Mouse (Mus musculus) forebrain, embryonic 16.5 days (tissue): ENCODE results near the gene Jmjd8. TPM values are rescaled to one million over a fixed set of nuclear protein-coding genes. Genes with fewer than 3 reads are reported as not detected.

Experiments
- ATAC-seq: fragments of 200-750 bp; cut with Nextera tagmentation; 2 replicates; pipeline ENCODE4 v1.8.0; 2017; ENCODE audit warnings: mild to moderate bottlenecking, moderate library complexity
- H3K27ac ChIP-seq: fragments of 300-500 bp; sonication (generic); 2 replicates; pipeline ENCODE4 v1.5.1; 2014; ENCODE audit warnings: low read length, control low read depth
- H3K27me3 ChIP-seq: fragments of 300-500 bp; sonication (generic); replicated peaks from 2 replicates; pipeline ENCODE4 v1.6.1; 2014; ENCODE audit warnings: low read length; ENCODE audit not compliant: control insufficient read depth, insufficient read depth
- H3K36me3 ChIP-seq: fragments of 300-500 bp; sonication (generic); 2 replicates; pipeline ENCODE4 v1.6.1; 2014; ENCODE audit not compliant: control insufficient read depth, insufficient read depth
- H3K4me1 ChIP-seq: fragments of 300-500 bp; sonication (generic); replicated peaks from 2 replicates; pipeline ENCODE4 v1.6.1; 2014; ENCODE audit warnings: low read length; ENCODE audit not compliant: control insufficient read depth, insufficient read depth
- H3K4me2 ChIP-seq: fragments of 300-500 bp; sonication (generic); 2 replicates; pipeline ENCODE4 v1.6.1; 2014; ENCODE audit warnings: mild to moderate bottlenecking, low read length, control low read depth
- H3K4me3 ChIP-seq: fragments of 300-500 bp; sonication (generic); replicated peaks from 2 replicates; pipeline ENCODE4 v1.5.1; 2014; ENCODE audit warnings: mild to moderate bottlenecking, low read length, control low read depth
- H3K9ac ChIP-seq: fragments of 300-500 bp; sonication (generic); replicated peaks from 2 replicates; pipeline ENCODE4 v1.6.1; 2014; ENCODE audit warnings: low read depth, low read length, control low read depth
- H3K9me3 ChIP-seq: fragments of 300-500 bp; sonication (generic); 2 replicates; pipeline ENCODE4 v1.6.1; 2016; ENCODE audit warnings: low read length; ENCODE audit not compliant: control insufficient read depth
- WGBS: fragments of 180-500 bp; shearing (Covaris S2); extraction: QIAGEN DNeasy Blood & Tissue Kit; methylation state at CpG from one replicate; pipeline ENCODE4 v1.1.7; 2014; 5-methylcytosine and 5-hydroxymethylcytosine counted together
- polyA plus RNA-seq: library from polyadenylated mRNA; unstranded; fragments of >200 nt; fragmentation: Nextera tagmentation; extraction: Ambion mirVana; gene quantifications from 2 replicates; pipeline ENCODE4 v1.2.1, GENCODE M21; 2015

Gene Jmjd8
- polyA plus RNA-seq, 1 experiment from 2014 or later: 73.9 TPM

DNA sequence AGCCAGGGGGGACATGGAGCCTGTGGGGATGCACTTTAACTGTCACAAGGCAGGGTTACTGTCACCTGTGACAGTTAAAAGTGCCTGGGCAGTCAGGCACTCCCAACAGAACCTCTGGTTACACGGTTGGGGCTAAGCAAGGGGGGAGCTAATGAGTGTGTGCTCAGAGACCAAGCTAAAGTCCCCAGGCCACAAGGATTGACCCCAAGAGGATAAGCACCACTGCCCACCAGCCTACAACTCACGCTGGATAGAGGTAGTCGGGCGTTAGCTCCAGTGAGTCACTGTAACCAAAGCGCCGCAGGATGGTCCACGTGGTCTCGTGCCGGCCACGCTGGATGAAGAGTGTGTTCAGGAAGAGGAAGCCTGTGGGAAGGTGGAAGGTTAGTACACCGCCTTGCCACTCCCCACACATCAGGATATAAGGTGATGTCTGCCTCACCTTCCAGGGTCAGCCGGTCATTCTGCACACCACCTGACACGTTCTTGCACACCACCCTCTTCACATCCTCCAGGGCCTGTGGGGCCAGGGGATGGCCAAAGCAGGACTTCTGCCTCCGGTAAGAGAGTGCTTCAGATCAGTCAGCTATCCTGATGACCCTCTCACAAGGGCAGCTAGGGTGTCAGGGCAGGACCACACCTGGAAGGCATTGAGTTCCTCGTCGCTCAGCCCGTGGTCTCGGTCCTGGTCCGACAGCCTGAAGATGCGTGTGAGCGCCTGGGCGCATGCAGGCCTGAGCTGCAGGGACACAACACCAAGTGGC lies 12.6 kb downstream of the Jmjd8 start, which contains the start of gene Gm20683:
Gene Gm20683, minus strand, starts transcription at position 647 of the 764 bp plus-strand sequence.
- ATAC-seq: no peak
- Histone ChIP-seq H3K36me3 (peaks cover 26% of the 10 kb centered on the region), H3K9me3 (no peaks in the 10 kb centered on the region), H3K27ac (no peak within 1 kb of the TSS), H3K4me1 (peaks cover 34% of the 10 kb centered on the region), H3K9ac (no peak within 1 kb of the TSS), H3K27me3 (no peaks in the 10 kb centered on the region), H3K4me3 (no peak within 1 kb of the TSS), H3K4me2 (no peak within 1 kb of the TSS)
- 93% methylated on average over 22 of the region's 22 CpGs for WGBS

DNA sequence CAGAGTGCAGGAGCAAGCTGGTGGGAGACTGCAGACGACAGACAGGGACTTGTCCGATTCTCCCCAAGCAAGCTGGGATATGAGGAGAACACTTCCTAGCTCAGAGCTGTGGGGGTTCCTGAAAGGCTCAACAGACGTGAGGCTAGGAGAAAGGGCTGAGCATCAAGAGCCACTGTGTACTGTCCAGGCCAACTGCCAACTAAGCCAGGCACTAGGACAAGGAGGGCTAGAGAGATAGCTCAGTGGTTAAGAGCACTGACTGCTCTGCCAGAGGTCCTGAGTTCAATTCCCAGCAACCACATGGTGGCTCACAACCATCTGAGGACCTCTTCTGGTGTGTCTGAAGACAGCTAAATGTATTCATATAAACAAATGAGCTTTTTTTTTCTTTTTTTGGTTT lies 13.8 kb downstream of the Jmjd8 start:
- no peak overlapping the region for H3K9ac ChIP-seq
- no peak overlapping the region for H3K27ac ChIP-seq
- peaks cover 25% of the 10 kb centered on the region for H3K4me1 ChIP-seq
- no peaks in the 10 kb centered on the region for H3K27me3 ChIP-seq
- no peak overlapping the region for H3K4me3 ChIP-seq
- no peak overlapping the region for H3K4me2 ChIP-seq
- 78% methylated on average over 3 of the region's 3 CpGs for WGBS
- no peak for ATAC-seq
- peaks cover 26% of the 10 kb centered on the region for H3K36me3 ChIP-seq
- H3K9me3 ChIP-seq: no peaks in the 10 kb centered on the region

DNA sequence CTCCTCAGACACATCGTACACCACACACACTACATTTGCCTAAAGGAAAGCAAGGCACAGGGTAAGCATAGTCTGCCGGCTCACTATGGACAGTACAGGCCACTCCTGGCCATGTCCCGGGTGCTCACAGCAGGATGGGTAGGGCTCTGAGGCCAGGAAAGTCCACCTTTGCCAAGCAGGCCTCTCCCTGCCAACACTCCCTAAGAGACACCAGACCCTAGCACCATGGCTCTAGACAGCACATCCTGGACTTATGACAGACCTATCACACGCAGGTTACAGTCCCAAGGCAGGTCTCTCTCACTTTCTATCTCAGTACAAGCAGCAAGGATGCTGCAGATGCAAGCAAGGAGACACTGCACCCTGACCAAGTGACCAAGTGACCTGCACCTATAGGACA lies 14.5 kb downstream of the Jmjd8 start:
- 91% methylated on average over 4 of the region's 4 CpGs for WGBS
- no peaks in the 10 kb centered on the region for H3K9me3 ChIP-seq

DNA sequence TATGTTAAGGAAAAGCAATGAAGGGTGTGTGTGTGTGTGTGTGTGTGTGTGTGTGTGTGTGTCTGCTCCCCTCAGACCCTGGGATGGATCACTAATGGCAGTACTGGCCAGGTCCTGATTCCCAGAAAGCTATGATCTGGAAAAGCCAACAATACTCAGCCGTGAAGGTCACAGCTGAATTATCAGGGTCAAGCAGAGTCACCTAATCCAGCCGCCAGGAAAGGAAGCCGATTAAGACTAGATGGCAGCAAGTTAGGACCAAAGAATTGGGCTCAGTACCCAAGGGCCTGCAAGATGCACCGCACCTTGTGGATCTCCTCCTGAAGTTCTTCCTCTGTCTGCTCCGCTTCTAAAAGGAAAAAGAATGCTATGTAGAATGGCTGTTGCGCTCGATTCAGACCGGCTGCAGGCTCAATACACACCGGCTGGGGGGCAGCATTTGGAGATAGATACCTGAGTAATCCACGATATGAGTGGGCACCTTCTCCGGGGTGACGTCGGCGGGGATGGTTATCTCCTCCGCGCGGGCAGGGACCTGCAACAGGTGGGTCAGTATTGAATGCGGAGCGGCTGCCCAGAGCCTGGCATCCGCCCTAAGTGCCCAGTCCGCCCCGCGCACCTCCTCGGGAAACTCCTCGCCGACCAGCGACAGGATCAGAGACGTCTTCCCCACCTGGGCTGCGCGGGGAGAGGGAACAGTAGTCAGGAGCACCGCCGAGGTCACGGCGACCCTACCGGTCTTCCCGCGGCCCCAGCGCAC lies 15.1 kb downstream of the Jmjd8 start:
- ATAC-seq: peak; percentile 8; the same call in 1 of the 2 replicates
- H3K36me3 ChIP-seq: peaks cover 26% of the 10 kb centered on the region
- peak overlapping the region; percentile 87 for H3K4me3 ChIP-seq
- peaks cover 16% of the 10 kb centered on the region for H3K4me1 ChIP-seq
- H3K9ac ChIP-seq: peak overlapping the region; percentile 78
- H3K9me3 ChIP-seq: no peaks in the 10 kb centered on the region
- H3K4me2 ChIP-seq: peak overlapping the region; percentile 89
- H3K27me3 ChIP-seq: no peaks in the 10 kb centered on the region
- peak overlapping the region; percentile 66 for H3K27ac ChIP-seq
- 3% methylated on average over 38 of the region's 38 CpGs for WGBS

More for the DNA sequence above, 14.5 kb downstream of the Jmjd8 start:
- H3K4me1 ChIP-seq: peaks cover 19% of the 10 kb centered on the region
- H3K36me3 ChIP-seq: peaks cover 26% of the 10 kb centered on the region
- H3K4me2 ChIP-seq: peak overlapping the region; percentile 89; the same call in 1 of the 2 replicates
- H3K4me3 ChIP-seq: peak overlapping the region; percentile 87; the same call in 1 of the 2 replicates
- ATAC-seq: no peak
- no peak overlapping the region; the same call in 1 of the 2 replicates for H3K9ac ChIP-seq
- no peak overlapping the region for H3K27ac ChIP-seq
- H3K27me3 ChIP-seq: no peaks in the 10 kb centered on the region

DNA sequence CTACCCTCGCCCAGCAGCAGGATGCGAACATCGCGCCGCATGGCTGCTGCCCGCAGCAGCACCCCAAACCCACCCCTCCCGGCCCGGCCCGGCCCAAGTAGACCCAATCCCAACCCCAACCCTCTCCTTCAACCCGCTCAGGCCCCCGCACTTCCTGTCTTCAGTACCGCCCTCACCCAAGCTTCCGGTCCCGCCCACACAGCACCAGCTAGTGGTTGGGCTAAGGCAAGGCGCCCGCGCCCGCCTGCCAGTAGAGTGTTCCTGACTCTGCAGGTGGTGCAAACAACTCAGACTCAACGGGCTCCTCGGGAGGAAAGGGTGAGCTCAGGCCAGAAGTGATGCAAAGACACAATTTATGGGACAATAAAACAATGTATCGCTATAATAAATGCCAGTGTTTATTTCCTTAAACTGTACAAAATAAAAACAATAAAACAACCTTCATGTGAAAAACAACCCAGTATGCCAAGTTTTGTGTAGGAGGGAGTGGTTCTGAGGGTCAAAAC lies 15.8 kb downstream of the Jmjd8 start, which contains the start of gene Rhot2:
Gene Rhot2, minus strand, starts transcription at position 456 of the 506 bp plus-strand sequence.
- H3K9me3 ChIP-seq: no peaks in the 10 kb centered on the region
- peak within 1 kb of the TSS; percentile 66 for H3K27ac ChIP-seq
- no peaks in the 10 kb centered on the region for H3K27me3 ChIP-seq
- peak within 1 kb of the TSS; percentile 89 for H3K4me2 ChIP-seq
- ATAC-seq: peak; percentile 98
- peaks cover 16% of the 10 kb centered on the region for H3K4me1 ChIP-seq
- 1% methylated on average over 21 of the region's 21 CpGs for WGBS
- peak within 1 kb of the TSS; percentile 87 for H3K4me3 ChIP-seq
- H3K9ac ChIP-seq: peak within 1 kb of the TSS; percentile 78
- H3K36me3 ChIP-seq: peaks cover 20% of the 10 kb centered on the region

DNA sequence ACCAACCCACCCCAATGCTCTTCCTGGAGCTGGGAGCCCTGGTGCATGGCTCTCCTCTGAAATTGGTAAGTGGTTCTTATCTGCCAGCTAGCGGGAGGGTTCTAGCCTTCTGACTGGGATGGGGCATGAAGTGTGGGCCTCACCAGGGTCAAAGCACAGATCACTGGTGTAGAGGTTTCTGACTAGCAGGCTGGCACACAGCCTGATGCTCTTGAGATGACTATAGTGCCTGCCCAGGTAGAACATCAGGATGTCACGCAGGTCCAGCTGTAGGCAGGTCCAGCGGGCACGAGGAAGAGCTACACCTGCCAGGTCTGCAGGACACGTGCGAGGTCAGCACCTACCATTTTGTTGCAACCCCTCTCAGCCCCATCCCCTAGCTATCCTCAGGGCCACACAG lies 31.6 kb downstream of the Jmjd8 start:
- no peak for ATAC-seq
- WGBS: 95% methylated on average over 6 of the region's 6 CpGs
- no peak overlapping the region; the same call in 1 of the 2 replicates for H3K4me3 ChIP-seq
- H3K4me1 ChIP-seq: peaks cover 16% of the 10 kb centered on the region
- no peaks in the 10 kb centered on the region for H3K36me3 ChIP-seq
- peak overlapping the region; percentile 72; the same call in 1 of the 2 replicates for H3K9ac ChIP-seq
- H3K4me2 ChIP-seq: peak overlapping the region; percentile 90
- no peaks in the 10 kb centered on the region for H3K27me3 ChIP-seq
- H3K9me3 ChIP-seq: no peaks in the 10 kb centered on the region
- no peak overlapping the region for H3K27ac ChIP-seq

DNA sequence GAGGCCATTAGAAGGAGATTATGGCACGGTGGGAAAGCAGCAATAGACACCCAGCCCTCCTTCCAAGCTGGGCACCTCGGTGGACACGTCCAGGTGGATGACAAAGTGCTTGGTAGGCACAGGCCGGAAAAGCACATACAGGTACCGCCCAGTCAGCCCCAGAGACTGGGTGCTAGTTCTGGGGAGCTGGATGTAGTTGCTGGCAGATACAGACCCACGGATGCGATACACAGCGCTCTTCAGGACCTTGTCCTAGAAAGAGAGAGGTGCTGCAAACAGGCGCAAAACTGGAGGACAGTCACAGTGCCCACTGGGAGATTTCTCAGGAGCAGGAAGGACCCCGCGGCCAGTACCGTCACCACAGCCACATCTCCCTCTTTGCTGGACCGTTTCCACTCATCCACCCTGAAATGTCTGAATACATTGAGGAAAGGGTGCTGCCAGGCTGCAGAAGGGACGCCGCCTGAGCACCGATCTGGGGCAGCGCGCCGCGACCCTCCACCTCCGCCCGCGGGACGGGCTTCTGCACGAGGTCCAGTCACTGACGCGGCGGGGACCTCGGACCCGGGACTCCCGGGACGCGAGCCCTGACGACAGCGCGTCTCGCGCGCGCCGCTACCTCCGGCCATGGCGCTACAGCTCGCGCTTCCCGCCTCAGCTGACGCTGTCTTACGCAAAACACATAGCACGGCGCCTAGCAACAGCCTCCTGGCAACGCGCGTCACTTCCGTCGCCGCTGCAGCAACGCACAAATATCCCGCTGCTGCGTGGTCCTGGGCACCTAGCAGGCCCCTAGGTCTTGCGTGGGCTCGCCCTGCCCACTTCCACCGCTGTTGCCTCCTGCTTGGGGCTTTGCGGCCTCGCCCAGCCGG lies 32.4 kb downstream of the Jmjd8 start, which contains the start of gene Wdr90:
Gene Wdr90, minus strand, starts transcription at position 670 of the 872 bp plus-strand sequence.
- no peaks in the 10 kb centered on the region for H3K9me3 ChIP-seq
- H3K4me1 ChIP-seq: peaks cover 16% of the 10 kb centered on the region
- no peaks in the 10 kb centered on the region for H3K36me3 ChIP-seq
- peak within 1 kb of the TSS; percentile 72 for H3K9ac ChIP-seq
- H3K4me2 ChIP-seq: peak within 1 kb of the TSS; percentile 90
- 2% methylated on average over 65 of the region's 65 CpGs for WGBS
- H3K27me3 ChIP-seq: no peaks in the 10 kb centered on the region
- peak within 1 kb of the TSS; percentile 75 for H3K4me3 ChIP-seq
- H3K27ac ChIP-seq: peak within 1 kb of the TSS; percentile 80
- peak; percentile 98 for ATAC-seq

DNA sequence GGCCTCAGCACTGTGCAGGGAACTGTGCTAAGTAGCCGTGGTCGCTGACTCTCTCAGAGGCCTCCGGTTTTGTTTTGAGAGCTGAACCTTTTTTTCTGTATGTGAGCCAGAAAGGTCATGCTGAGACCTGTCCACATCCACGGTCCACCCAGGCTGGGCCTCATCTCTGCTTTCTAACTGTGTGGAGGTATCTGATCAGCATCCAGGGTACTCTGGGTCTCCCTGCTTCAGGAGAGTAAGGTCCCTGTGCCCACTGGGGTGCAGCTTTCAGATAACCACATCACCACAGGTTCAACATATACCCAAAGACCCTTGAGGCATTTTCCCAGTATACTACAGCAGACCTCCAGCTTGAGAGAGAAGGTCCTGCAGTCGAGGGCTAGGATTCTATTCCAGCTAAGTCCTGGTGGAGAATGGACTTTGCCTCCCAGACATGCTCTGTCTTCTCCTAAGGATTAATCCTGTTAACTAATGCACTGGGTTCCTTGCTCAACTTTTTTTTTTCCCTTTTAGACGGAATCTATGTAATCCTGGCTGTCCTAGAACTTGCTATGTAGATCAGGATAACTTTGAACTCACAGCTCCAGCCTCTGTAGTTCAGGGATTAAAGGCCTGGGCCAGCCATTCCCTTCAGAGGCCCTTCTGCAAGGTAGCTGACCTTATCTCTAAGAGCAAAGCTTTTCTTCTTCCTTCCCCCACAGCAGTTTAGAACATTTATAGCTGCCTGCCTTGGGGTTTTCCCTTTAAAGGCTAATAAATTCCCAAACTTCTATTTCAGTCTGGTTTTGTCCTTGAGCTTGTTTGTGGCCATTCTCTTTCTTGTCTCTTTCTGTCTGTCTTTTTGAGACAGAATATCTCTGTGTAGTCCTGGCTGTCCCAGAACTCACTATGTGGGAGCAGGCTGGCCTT lies 33.3 kb downstream of the Jmjd8 start:
- Histone ChIP-seq H3K4me3 (peak overlapping the region; percentile 75), H3K9ac (peak overlapping the region; percentile 72), H3K4me2 (peak overlapping the region; percentile 90), H3K36me3 (no peaks in the 10 kb centered on the region), H3K9me3 (no peaks in the 10 kb centered on the region), H3K27me3 (no peaks in the 10 kb centered on the region), H3K27ac (peak overlapping the region; percentile 80), H3K4me1 (peaks cover 16% of the 10 kb centered on the region)
- ATAC-seq: peak; percentile 24
- 10% methylated on average over 6 of the region's 6 CpGs for WGBS
